Mouse (Mus musculus): Measurements from ENCODE around the gene Dffb.

- TF ChIP-seq CTCF (IDR thresholded peaks at IDR 0.05): no peak
- TF ChIP-seq EP300 (IDR thresholded peaks at IDR 0.05; ENCODE audit: insufficient read depth, low read depth, low read length): no peak
- TF ChIP-seq POLR2A (IDR thresholded peaks at IDR 0.05; ENCODE audit: insufficient read depth, low read depth, low read length): no peak
Measured at GRCm38 (mm10) chr4:153962631-153963030, 12.3 kb downstream of the Dffb start.

All from heart, adult 2 months (tissue).